Mouse (Mus musculus): Measurements from ENCODE around the gene Cdc42ep5. TPM values are rescaled to one million over a fixed set of nuclear protein-coding genes. Genes with fewer than 3 reads are reported as not detected.

Gene Cdc42ep5
- total and polyA plus RNA-seq, 3 experiments: 0.33 to 0.62 TPM; not detected in 1

- ATAC-seq (ENCODE audit: extremely low read depth, insufficient number of reproducible peaks, low FRiP score, poor library complexity, severe bottlenecking): peak; percentile 15; the same call in 1 of the 2 replicates
- H3K4me1 ChIP-seq (ENCODE audit: insufficient read depth, low read depth, low read length): peaks cover 6% of the 10 kb centered on the region; the same call in 1 of the 2 replicates
- peaks cover 31% of the 10 kb centered on the region for H3K27me3 ChIP-seq (ENCODE audit: insufficient read depth, low read length)
- no peak for TF ChIP-seq CTCF (IDR thresholded peaks at IDR 0.05; ENCODE audit: low read depth, low read length)
- no peak for TF ChIP-seq GATA2 (IDR thresholded peaks at IDR 0.05; ENCODE audit: borderline replicate concordance, low read depth, low read length)
- no peak for TF ChIP-seq GATA1 (IDR thresholded peaks at IDR 0.05; ENCODE audit: borderline replicate concordance, low read length)
- TF ChIP-seq TAL1 (conservative IDR thresholded peaks at IDR 0.05; ENCODE audit: low read depth, low read length): no peak
- no peak overlapping the region for H3K4me3 ChIP-seq (ENCODE audit: low read depth, low read length)
- peaks cover 4% of the 10 kb centered on the region for H3K36me3 ChIP-seq (replicated peaks)
- DNase-seq (ENCODE audit: low spot score): no peak
- H3K9me3 ChIP-seq (replicated peaks): no peaks in the 10 kb centered on the region
These were observed 40.3 kb downstream of the Cdc42ep5 start for GRCm38 (mm10) chr7:4124315-4124759.

- H3K36me3 ChIP-seq (replicated peaks): peaks cover 4% of the 10 kb centered on the region
- no peaks in the 10 kb centered on the region for H3K9me3 ChIP-seq (replicated peaks)
- peaks cover 6% of the 10 kb centered on the region; the same call in 1 of the 2 replicates for H3K4me1 ChIP-seq (ENCODE audit: insufficient read depth, low read depth, low read length)
- no peak for ATAC-seq (ENCODE audit: extremely low read depth, insufficient number of reproducible peaks, low FRiP score, poor library complexity, severe bottlenecking)
- H3K27me3 ChIP-seq (ENCODE audit: insufficient read depth, low read length): peaks cover 33% of the 10 kb centered on the region
- no peak for DNase-seq (ENCODE audit: low spot score)
- TF ChIP-seq GATA2 (IDR thresholded peaks at IDR 0.05; ENCODE audit: borderline replicate concordance, low read depth, low read length): no peak
- TF ChIP-seq POLR2AphosphoS5 (IDR thresholded peaks at IDR 0.05; ENCODE audit: insufficient replicate concordance, low read depth, low read length): no peak
- TF ChIP-seq GATA1 (IDR thresholded peaks at IDR 0.05; ENCODE audit: borderline replicate concordance, low read length): no peak
- TF ChIP-seq TAL1 (conservative IDR thresholded peaks at IDR 0.05; ENCODE audit: low read depth, low read length): no peak
- no peak for TF ChIP-seq CTCF (IDR thresholded peaks at IDR 0.05; ENCODE audit: low read depth, low read length)
- no peak overlapping the region for H3K4me3 ChIP-seq (ENCODE audit: low read depth, low read length)
These were observed 40.9 kb downstream of the Cdc42ep5 start for GRCm38 (mm10) chr7:4123732-4124131.

- H3K4me1 ChIP-seq (ENCODE audit: insufficient read depth, low read depth, low read length): peaks cover 6% of the 10 kb centered on the region; the same call in 1 of the 2 replicates
- DNase-seq (ENCODE audit: low spot score) (no peak), ATAC-seq (ENCODE audit: extremely low read depth, insufficient number of reproducible peaks, low FRiP score, poor library complexity, severe bottlenecking) (no peak)
- no peaks in the 10 kb centered on the region for H3K9me3 ChIP-seq (replicated peaks)
- peaks cover 33% of the 10 kb centered on the region for H3K27me3 ChIP-seq (ENCODE audit: insufficient read depth, low read length)
- no peak overlapping the region for H3K4me3 ChIP-seq (ENCODE audit: low read depth, low read length)
- TF ChIP-seq GATA2 (IDR thresholded peaks at IDR 0.05; ENCODE audit: borderline replicate concordance, low read depth, low read length): no peak
- TF ChIP-seq GATA1 (IDR thresholded peaks at IDR 0.05; ENCODE audit: borderline replicate concordance, low read length): no peak
- TF ChIP-seq TAL1 (conservative IDR thresholded peaks at IDR 0.05; ENCODE audit: low read depth, low read length): no peak
- no peak for TF ChIP-seq POLR2AphosphoS5 (IDR thresholded peaks at IDR 0.05; ENCODE audit: insufficient replicate concordance, low read depth, low read length)
- no peak for TF ChIP-seq CTCF (IDR thresholded peaks at IDR 0.05; ENCODE audit: low read depth, low read length)
- peaks cover under 1% of the 10 kb centered on the region for H3K36me3 ChIP-seq (replicated peaks)
These were observed 41.9 kb downstream of the Cdc42ep5 start for GRCm38 (mm10) chr7:4122783-4123182.

GRCm38 (mm10) chr7:4122076-4122768 lies 42.4 kb downstream of the Cdc42ep5 start:
- TF ChIP-seq GATA1 (IDR thresholded peaks at IDR 0.05; ENCODE audit: borderline replicate concordance, low read length) (no peak), TAL1 (conservative IDR thresholded peaks at IDR 0.05; ENCODE audit: low read depth, low read length) (no peak), CTCF (IDR thresholded peaks at IDR 0.05; ENCODE audit: low read depth, low read length) (no peak), GATA2 (IDR thresholded peaks at IDR 0.05; ENCODE audit: borderline replicate concordance, low read depth, low read length) (no peak), POLR2AphosphoS5 (IDR thresholded peaks at IDR 0.05; ENCODE audit: insufficient replicate concordance, low read depth, low read length) (no peak)
- DNase-seq (ENCODE audit: low spot score) (no peak), ATAC-seq (ENCODE audit: extremely low read depth, insufficient number of reproducible peaks, low FRiP score, poor library complexity, severe bottlenecking) (no peak)
- Histone ChIP-seq H3K27me3 (ENCODE audit: insufficient read depth, low read length) (peaks cover 33% of the 10 kb centered on the region), H3K4me1 (ENCODE audit: insufficient read depth, low read depth, low read length) (peaks cover 6% of the 10 kb centered on the region; the same call in 1 of the 2 replicates), H3K4me3 (ENCODE audit: low read depth, low read length) (no peak overlapping the region), H3K36me3 (replicated peaks) (no peaks in the 10 kb centered on the region), H3K9me3 (replicated peaks) (no peaks in the 10 kb centered on the region)

- Histone ChIP-seq H3K9me3 (replicated peaks) (no peaks in the 10 kb centered on the region), H3K4me1 (ENCODE audit: insufficient read depth, low read depth, low read length) (peaks cover 6% of the 10 kb centered on the region; the same call in 1 of the 2 replicates), H3K4me3 (ENCODE audit: low read depth, low read length) (no peak overlapping the region), H3K36me3 (replicated peaks) (no peaks in the 10 kb centered on the region), H3K27me3 (ENCODE audit: insufficient read depth, low read length) (peaks cover 31% of the 10 kb centered on the region)
- ATAC-seq (ENCODE audit: extremely low read depth, insufficient number of reproducible peaks, low FRiP score, poor library complexity, severe bottlenecking) (no peak), DNase-seq (ENCODE audit: low spot score) (no peak)
- TF ChIP-seq TAL1 (conservative IDR thresholded peaks at IDR 0.05; ENCODE audit: low read depth, low read length) (no peak), GATA2 (IDR thresholded peaks at IDR 0.05; ENCODE audit: borderline replicate concordance, low read depth, low read length) (no peak), POLR2AphosphoS5 (IDR thresholded peaks at IDR 0.05; ENCODE audit: insufficient replicate concordance, low read depth, low read length) (no peak), GATA1 (IDR thresholded peaks at IDR 0.05; ENCODE audit: borderline replicate concordance, low read length) (no peak), CTCF (IDR thresholded peaks at IDR 0.05; ENCODE audit: low read depth, low read length) (no peak)
These were observed 44.4 kb downstream of the Cdc42ep5 start for GRCm38 (mm10) chr7:4119976-4120921.

Measured in G1E (cell line).